Mouse (Mus musculus) spleen, postnatal 10 days (tissue): Measurements from ENCODE around the gene Krt75.
"Not testable (repeated sequence)": the region's sequence is repeated elsewhere in the genome, so short reads cannot be mapped to it uniquely, and the experiment has no call there.

ENCODE experiments used
- DNase-seq, 2 experiments: peaks; one replicate each; pipeline ENCODE4 v3.0.0; 2021 to 2022; ENCODE audit warnings: low spot score in 2 of 2

Gene Krt75

GRCm38 (mm10) chr15:101517161-101517560, 56.5 kb downstream of the Krt75 start, which contains the start of gene Gm49425:
Gene Gm49425, minus strand, starts transcription at chr15:101517261.
- DNase-seq = not testable (repeated sequence)
